Mouse (Mus musculus): Measurements from ENCODE around the gene Ctps2. TPM values are rescaled to one million over a fixed set of nuclear protein-coding genes. Genes with fewer than 3 reads are reported as not detected.

The Ctps2 gene
- polyA plus RNA-seq, 1 experiment from 2014 or later: 86.2 TPM

DNA sequence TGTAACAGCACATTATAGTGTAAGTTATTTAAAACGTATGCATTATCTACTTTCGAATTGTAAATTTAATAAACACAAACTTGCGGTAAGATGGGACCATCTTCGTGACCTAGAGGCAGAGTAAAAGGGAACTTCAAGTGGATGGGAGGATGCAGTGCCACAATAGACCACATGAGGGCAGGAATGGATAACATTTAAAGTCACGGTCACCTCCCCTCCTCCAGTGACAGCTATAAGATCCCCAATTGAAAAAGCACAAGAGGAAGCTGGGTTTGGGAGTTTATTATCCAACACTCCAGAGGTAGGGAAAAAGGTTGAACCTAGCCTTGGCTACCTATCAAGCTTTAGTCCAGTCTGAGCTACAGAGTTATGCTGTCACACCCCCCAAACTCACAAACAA is 14.7 kb downstream of the Ctps2 start:
- no peak for ATAC-seq (ENCODE audit: low FRiP score)
- no peaks in the 10 kb centered on the region for H3K27me3 ChIP-seq
- H3K4me1 ChIP-seq (replicated peaks): no peaks in the 10 kb centered on the region
- no peak overlapping the region for H3K4me3 ChIP-seq
- 36% methylated on average over 5 of the region's 5 CpGs for WGBS
- no peak overlapping the region for H3K4me2 ChIP-seq
- H3K9me3 ChIP-seq: no peaks in the 10 kb centered on the region
- H3K27ac ChIP-seq: no peak overlapping the region
- H3K36me3 ChIP-seq: peaks cover 6% of the 10 kb centered on the region
- no peak overlapping the region for H3K9ac ChIP-seq

DNA sequence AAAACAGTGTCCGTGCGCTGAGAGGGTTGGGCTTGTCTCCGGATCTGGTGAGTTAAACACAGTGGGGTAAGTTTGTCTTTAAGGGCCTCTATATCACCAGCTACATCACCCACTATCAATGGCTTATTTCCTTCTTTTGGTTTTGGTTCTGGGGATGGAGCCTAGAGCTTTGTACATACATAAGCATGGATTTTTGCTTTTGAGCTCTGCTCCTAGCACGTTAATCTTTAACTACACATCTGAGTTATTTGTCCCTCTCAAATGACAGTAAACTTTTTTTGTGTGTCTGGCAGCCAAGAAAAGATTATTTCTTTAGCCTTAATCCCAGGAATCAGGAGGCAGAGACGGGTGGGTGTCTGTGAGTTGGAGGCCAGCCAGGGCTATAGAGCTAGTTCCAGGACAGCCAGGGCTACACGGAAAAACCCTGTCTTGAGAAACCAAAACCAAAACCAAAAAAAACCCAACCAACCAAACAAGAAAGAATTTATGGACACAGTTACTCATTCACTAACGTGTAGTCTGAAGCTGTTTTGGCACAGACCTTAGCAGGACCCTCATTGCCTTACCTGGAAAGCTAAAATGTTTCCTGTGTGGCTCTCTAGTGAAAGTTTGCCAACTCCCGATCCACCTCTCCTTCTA is 20.6 kb downstream of the Ctps2 start:
- no peak overlapping the region for H3K4me3 ChIP-seq
- H3K4me1 ChIP-seq (replicated peaks): no peaks in the 10 kb centered on the region
- H3K36me3 ChIP-seq: peaks cover 19% of the 10 kb centered on the region
- no peak overlapping the region for H3K27ac ChIP-seq
- no peak overlapping the region for H3K4me2 ChIP-seq
- no peaks in the 10 kb centered on the region for H3K9me3 ChIP-seq
- no peak overlapping the region for H3K9ac ChIP-seq
- ATAC-seq (ENCODE audit: low FRiP score): no peak
- H3K27me3 ChIP-seq: no peaks in the 10 kb centered on the region
- 89% methylated on average over 8 of the region's 8 CpGs for WGBS

DNA sequence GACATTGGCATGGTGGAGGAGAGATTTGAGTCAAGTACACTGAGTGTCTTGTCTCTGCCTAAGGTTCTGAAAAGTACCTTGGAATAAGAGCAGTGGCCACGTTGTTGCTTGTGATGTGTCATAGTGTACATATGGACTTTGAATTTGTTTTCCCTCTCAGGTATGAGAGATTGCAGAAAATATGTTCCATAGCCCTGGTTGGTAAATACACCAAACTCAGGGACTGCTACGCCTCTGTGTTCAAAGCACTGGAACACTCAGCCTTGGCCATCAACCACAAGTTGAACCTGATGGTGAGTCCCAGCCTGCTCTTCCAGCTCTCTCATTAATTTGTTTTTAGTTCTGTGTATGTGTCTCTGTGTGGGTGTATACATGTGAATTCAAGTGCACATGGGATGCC is 30.4 kb downstream of the Ctps2 start:
- 96% methylated on average over 2 of the region's 2 CpGs for WGBS
- Histone ChIP-seq H3K27ac (no peak overlapping the region), H3K4me3 (no peak overlapping the region), H3K36me3 (peaks cover 30% of the 10 kb centered on the region), H3K27me3 (no peaks in the 10 kb centered on the region), H3K4me2 (no peak overlapping the region), H3K4me1 (replicated peaks) (no peaks in the 10 kb centered on the region), H3K9ac (no peak overlapping the region), H3K9me3 (no peaks in the 10 kb centered on the region)
- no peak for ATAC-seq (ENCODE audit: low FRiP score)

DNA sequence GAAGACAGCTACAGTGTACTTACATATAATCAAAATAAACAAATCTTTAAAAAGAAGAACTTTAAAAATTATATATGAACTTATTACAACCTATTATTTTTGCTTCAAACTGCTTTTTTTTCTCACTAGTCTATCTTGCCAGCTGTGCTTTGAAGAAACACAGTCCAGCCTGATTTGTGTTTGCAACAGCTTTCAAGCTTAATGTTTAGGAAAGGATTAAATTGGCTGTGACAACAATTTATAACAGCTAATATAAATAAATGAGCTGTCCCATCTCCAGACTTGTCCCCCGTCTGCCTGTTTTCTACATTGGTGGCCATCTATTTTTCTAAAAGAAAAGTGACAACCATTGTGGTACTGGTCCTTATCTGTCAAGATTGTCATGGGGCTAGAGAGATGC is 41.0 kb downstream of the Ctps2 start:
- WGBS: 76% methylated on average over 1 of the region's 1 CpGs
- no peaks in the 10 kb centered on the region for H3K4me1 ChIP-seq (replicated peaks)
- no peaks in the 10 kb centered on the region for H3K9me3 ChIP-seq
- no peaks in the 10 kb centered on the region for H3K27me3 ChIP-seq
- H3K4me3 ChIP-seq: no peak overlapping the region
- no peak for ATAC-seq (ENCODE audit: low FRiP score)
- no peak overlapping the region for H3K9ac ChIP-seq
- H3K27ac ChIP-seq: no peak overlapping the region
- H3K36me3 ChIP-seq: peaks cover 9% of the 10 kb centered on the region
- no peak overlapping the region for H3K4me2 ChIP-seq

DNA sequence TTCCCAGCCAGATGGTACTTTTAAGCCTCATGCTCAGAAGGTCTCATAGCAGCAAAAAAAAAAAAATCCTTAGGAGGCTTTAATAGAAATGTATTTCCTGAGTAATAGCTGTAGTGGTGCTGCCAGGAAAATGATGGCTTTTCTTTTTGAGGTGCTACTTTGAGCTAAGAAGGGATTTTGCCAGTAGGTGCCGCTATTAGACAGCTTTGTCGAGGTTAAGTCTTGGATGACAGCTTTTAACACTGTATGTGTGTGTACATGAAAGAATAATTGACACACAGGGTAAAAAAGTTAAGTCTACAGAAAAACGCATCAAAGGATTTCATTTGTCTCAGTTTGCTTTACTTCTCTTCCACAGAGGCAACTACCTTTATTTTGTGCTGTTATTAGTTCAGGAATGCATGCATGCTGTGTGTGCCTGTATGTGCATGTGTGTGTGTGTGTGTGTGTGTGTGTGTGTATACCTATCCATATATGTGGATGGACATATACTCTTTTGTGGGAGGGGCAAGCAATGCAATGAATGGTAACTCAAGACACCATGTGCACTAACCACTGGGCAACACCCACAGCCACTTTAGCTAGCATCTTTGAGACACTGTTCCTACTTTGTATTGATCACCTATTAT is 48.9 kb downstream of the Ctps2 start:
- 0 out of 2 replicates have a peak, but pooled peaks have one; percentile 54 for ATAC-seq (ENCODE audit: low FRiP score)
- Histone ChIP-seq H3K9ac (no peak overlapping the region), H3K9me3 (no peaks in the 10 kb centered on the region), H3K4me2 (no peak overlapping the region), H3K27ac (no peak overlapping the region), H3K36me3 (no peaks in the 10 kb centered on the region), H3K27me3 (no peaks in the 10 kb centered on the region), H3K4me3 (no peak overlapping the region), H3K4me1 (replicated peaks) (no peaks in the 10 kb centered on the region)
- WGBS: 50% methylated on average over 3 of the region's 3 CpGs

DNA sequence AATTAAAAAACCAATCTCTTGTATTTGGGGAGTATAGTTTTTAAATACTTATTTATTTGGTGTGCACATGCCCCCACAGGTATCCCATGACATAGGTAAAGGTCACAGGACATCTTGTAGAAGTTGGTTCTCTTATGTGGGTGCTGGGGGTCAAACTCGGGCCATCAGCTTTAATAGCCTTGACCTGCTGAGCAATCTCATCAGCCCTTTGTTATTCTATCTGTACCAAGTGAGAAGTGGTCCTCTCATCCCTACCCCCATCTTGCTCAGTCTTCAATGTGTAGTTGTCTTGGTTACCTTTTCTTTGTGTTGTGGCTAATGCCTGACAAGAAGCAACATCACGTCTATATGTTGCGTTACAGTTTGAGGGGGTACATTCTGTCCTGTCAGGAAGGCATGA is 56.9 kb downstream of the Ctps2 start:
- 76% methylated on average over 3 of the region's 3 CpGs for WGBS
- no peak overlapping the region for H3K27ac ChIP-seq
- H3K4me2 ChIP-seq: no peak overlapping the region
- no peaks in the 10 kb centered on the region for H3K27me3 ChIP-seq
- ATAC-seq (ENCODE audit: low FRiP score): no peak
- H3K4me1 ChIP-seq (replicated peaks): no peaks in the 10 kb centered on the region
- H3K9me3 ChIP-seq: no peaks in the 10 kb centered on the region
- no peaks in the 10 kb centered on the region for H3K36me3 ChIP-seq
- no peak overlapping the region for H3K4me3 ChIP-seq
- no peak overlapping the region for H3K9ac ChIP-seq

DNA sequence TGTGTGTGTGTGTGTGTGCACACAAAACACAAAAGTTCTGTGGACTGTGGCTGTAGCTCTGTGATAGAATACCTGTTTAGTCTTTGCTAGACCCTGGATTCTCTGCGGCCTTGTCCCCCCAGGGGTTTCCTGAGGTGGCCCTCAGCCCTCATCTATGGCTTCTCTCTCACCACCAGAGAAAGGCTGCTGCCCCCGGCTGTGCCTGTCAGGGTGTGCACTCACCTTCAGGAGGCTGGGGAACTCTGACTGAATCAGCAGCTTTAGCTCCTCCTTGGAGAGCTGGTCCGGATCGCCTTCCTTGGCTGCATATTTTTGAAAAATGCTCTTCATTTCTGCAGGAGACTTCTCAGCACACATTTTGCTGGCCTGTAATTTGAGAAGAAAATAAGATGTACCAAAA is 62.8 kb downstream of the Ctps2 start:
- ATAC-seq (ENCODE audit: low FRiP score): no peak
- Histone ChIP-seq H3K9me3 (no peaks in the 10 kb centered on the region), H3K4me1 (replicated peaks) (0 out of 2 replicates have a peak, but pooled peaks cover 3% of the 10 kb centered on the region), H3K36me3 (no peaks in the 10 kb centered on the region), H3K27me3 (0 out of 2 replicates have a peak, but pooled peaks cover 4% of the 10 kb centered on the region), H3K4me2 (no peak overlapping the region), H3K4me3 (no peak overlapping the region), H3K27ac (no peak overlapping the region), H3K9ac (no peak overlapping the region)
- WGBS: 38% methylated on average over 4 of the region's 4 CpGs

DNA sequence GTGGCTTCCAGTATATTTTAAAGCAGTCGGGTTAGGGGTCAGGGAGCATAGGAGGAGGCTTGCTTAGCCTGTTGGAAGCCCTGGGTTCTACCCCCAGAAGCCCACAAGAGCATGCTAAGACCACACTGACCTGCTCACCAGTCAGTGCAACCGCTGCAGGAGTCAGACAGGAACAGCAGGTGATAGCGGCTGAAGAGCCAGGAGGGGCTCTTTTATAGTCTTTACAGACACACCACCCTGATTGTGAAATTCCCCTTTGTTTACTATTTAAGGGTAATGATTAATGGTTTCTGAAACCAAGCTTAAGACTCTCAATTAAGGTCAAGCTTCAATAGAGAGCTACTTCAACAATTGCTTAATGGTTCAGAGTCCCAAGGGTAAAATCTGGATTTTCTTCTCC is 63.3 kb downstream of the Ctps2 start, which contains the start of gene S100g:
TSS of gene S100g (minus strand) at position 217 of the 400 bp plus-strand sequence.
- Histone ChIP-seq H3K27me3 (0 out of 2 replicates have a peak, but pooled peaks cover 4% of the 10 kb centered on the region), H3K36me3 (no peaks in the 10 kb centered on the region), H3K9me3 (no peaks in the 10 kb centered on the region), H3K27ac (no peak within 1 kb of the TSS), H3K9ac (no peak within 1 kb of the TSS), H3K4me2 (no peak within 1 kb of the TSS), H3K4me1 (replicated peaks) (0 out of 2 replicates have a peak, but pooled peaks cover 3% of the 10 kb centered on the region), H3K4me3 (no peak within 1 kb of the TSS)
- WGBS: 39% methylated on average over 3 of the region's 3 CpGs
- no peak for ATAC-seq (ENCODE audit: low FRiP score)

DNA sequence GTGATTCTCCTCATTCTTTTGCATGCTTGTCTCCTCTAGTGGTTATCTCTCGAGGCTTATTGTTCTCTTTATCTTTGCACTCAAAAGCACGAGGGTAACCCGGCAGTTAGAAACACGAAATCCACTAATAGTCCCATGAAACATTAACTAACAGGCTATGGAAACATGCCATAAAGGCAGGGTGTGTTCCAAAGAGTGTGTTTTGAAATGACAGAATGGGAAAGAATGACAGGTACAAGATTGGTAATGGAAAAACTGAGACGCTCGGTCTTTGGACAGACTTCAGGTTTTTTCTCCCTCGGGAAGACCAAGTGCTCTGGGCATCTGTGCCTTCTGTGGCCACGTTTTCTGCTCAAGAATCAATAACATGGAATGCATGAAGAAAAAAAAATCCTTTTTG is 66.4 kb downstream of the Ctps2 start:
- WGBS: 64% methylated on average over 8 of the region's 8 CpGs
- ATAC-seq (ENCODE audit: low FRiP score): no peak
- Histone ChIP-seq H3K4me1 (replicated peaks) (0 out of 2 replicates have a peak, but pooled peaks cover 3% of the 10 kb centered on the region), H3K4me2 (no peak overlapping the region), H3K4me3 (no peak overlapping the region), H3K9ac (no peak overlapping the region), H3K9me3 (no peaks in the 10 kb centered on the region), H3K27ac (no peak overlapping the region), H3K36me3 (no peaks in the 10 kb centered on the region), H3K27me3 (0 out of 2 replicates have a peak, but pooled peaks cover 4% of the 10 kb centered on the region)

DNA sequence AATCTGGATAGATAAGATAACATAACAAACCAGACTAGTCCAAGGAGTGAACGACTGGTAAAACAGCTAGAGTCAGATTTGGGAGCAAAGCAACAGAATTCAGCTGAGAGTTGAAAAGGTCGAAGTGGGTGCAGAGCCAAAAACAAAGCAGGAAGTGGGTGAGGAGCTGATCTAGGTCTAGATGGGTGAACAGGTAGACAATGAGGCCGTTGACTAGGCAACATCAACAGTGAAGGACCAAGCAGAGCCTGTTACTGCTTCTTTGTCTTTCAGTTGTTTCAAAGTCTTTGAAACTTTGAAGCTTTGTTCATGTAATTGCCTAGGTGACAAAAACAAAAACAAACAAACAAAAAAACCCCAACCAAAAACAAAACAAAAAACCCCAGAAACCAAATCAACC is 75.2 kb downstream of the Ctps2 start:
- no peaks in the 10 kb centered on the region for H3K27me3 ChIP-seq
- WGBS: 89% methylated on average over 3 of the region's 3 CpGs
- no peak overlapping the region for H3K9ac ChIP-seq
- H3K36me3 ChIP-seq: no peaks in the 10 kb centered on the region
- no peaks in the 10 kb centered on the region for H3K9me3 ChIP-seq
- no peak overlapping the region for H3K27ac ChIP-seq
- H3K4me3 ChIP-seq: no peak overlapping the region
- H3K4me1 ChIP-seq (replicated peaks): no peaks in the 10 kb centered on the region
- H3K4me2 ChIP-seq: no peak overlapping the region
- ATAC-seq (ENCODE audit: low FRiP score): no peak

DNA sequence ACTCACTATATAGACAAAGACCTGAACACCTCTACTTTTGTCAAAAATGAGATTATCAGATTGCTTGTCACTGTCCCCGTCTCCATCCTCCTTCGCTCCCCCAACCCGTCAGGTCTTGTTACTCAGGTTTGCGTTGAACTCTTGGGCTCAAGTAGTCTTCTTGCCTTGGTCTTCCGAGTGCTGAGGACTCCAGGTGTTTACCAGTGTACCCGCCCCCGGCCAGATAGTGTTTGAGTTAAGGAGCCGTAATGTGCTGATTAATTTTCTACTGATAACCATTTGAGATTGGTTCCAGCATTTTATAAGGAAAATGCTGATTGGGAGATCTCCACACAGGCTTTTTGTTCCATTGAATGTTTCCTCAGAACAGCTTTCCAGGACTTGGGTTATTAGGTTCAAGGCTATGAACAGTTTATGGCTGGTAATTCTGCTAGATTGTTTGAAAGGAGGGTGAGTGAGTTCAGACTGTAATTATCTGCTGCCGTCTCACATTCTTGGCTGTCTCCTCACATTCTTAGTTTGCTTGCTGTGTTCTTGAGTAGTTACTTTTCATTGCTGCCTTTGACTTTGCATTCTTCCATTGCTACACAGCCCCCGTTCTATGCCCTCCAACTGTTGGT is 85.9 kb downstream of the Ctps2 start:
- Histone ChIP-seq H3K4me2 (no peak overlapping the region), H3K27me3 (no peaks in the 10 kb centered on the region), H3K4me1 (replicated peaks) (no peaks in the 10 kb centered on the region), H3K27ac (no peak overlapping the region), H3K36me3 (peaks cover 5% of the 10 kb centered on the region), H3K9ac (no peak overlapping the region), H3K4me3 (no peak overlapping the region), H3K9me3 (no peaks in the 10 kb centered on the region)
- WGBS: 96% methylated on average over 10 of the region's 10 CpGs
- no peak for ATAC-seq (ENCODE audit: low FRiP score)

DNA sequence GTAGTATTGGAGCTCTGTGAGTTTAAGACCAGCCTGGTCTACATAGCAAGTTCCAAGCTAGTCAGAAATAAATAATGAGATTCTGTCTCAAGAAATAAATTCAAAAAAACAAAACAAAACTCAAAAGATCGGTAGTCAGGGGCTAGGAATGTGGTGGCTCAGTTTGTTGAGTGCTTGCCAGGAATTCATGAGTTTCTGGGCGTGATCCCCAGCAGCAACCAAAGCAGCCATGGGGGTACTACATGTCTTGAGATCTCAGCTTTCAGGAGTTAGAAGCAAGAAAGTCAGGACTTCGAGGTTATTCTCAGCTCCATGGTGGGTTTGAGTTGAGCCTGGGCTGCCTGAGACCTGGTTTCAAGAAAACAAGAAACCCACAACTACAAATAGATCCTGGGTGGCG is 90.4 kb downstream of the Ctps2 start:
- Histone ChIP-seq H3K4me1 (replicated peaks) (no peaks in the 10 kb centered on the region), H3K27me3 (no peaks in the 10 kb centered on the region), H3K4me3 (no peak overlapping the region), H3K9ac (no peak overlapping the region), H3K27ac (no peak overlapping the region), H3K36me3 (no peaks in the 10 kb centered on the region), H3K9me3 (no peaks in the 10 kb centered on the region), H3K4me2 (no peak overlapping the region)
- 71% methylated on average over 4 of the region's 4 CpGs for WGBS
- ATAC-seq (ENCODE audit: low FRiP score): no peak
